Mouse (Mus musculus) retina, postnatal 7 days (tissue): Measurements from ENCODE around the gene Rbm28.

Experiments
- DNase-seq: peaks from one replicate; pipeline ENCODE4 v3.0.0-alpha.2; 2012; ENCODE audit warnings: low read depth, low spot score

Gene Rbm28

DNA sequence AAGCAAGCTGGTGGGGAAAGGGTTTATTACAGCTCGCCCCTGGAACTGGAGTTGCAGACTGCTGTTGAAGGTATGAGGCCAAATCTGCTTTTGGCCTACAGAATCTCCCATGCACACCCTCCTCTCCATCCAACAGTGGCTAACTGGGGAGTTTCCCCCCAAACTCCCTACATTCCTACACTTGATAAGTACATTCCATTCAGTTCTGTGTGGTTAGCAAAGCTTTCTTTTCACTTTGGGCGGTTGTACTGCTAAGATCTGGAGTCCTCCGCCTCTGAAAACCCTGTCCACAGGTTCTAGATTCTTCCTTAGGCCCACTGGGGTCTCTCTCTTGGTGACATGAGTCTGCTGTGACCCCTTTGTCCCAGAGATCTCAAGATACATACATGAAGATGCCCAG lies 19.8 kb downstream of the Rbm28 start:
- no peak for DNase-seq

- DNase-seq, result peak; percentile 37
These were observed 21.2 kb downstream of the Rbm28 start for GRCm38 (mm10) chr6:29143608-29144007.

DNA sequence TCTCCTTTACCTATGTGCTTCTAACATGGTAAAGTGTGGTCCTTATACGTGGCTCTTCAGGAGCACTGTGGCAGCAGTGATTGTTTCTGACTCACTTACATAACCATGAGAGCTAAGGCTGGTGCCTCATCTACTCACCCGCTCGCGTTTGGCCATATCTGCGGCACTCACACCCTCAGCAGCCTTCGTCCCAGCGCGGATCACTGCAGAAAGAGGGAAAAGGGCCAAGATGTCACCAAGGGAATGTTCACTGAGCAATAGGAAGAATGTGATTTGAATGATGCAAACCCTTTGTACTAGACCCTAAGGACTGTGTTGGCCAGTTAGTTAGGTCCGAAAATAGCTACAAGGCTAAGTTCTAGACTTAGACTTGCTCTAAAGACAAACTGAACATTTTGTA lies 27.4 kb downstream of the Rbm28 start:
- DNase-seq, result no peak

DNA sequence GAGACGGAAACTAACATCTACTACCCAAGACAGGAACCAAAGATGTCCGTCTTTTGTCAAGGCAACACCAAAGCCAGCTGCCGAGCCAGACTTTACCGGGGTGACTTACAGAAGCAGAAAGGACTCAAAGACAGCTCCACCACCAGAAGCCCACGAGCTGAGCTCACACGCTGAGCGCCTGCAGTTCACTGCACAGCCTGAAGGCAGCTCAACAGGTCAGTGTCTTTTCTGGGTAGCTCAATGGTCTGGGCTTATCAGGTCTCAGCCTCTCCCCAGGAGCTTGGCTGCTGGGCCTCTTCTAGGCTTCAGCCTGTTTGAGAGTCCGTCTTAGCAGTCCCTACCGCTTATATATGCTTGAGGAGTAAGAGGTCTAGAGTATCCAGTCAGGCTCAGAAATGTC lies 31.7 kb downstream of the Rbm28 start:
- DNase-seq, result no peak

- no peak for DNase-seq
These were observed 37.9 kb downstream of the Rbm28 start for GRCm38 (mm10) chr6:29126878-29127426.

DNA sequence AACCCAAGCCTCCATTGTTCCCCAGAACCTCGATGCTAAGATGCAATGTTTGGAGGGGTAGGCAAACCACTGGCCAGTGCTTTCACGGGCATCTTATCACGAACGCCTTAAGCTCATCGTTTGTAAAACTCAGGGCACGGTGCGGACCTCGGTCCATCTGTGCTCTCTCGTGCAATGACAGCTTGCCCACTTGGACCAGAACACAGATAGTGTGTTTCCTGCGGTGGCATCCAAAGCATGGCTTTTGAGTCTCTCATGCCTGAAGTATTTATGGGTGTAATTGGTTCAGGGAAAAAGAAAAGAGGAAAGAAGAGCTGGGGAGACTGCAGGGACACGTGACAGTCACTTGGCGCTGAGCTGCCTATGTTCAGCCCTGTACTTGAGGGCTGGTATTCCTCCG lies 44.8 kb downstream of the Rbm28 start:
- DNase-seq, result no peak

DNA sequence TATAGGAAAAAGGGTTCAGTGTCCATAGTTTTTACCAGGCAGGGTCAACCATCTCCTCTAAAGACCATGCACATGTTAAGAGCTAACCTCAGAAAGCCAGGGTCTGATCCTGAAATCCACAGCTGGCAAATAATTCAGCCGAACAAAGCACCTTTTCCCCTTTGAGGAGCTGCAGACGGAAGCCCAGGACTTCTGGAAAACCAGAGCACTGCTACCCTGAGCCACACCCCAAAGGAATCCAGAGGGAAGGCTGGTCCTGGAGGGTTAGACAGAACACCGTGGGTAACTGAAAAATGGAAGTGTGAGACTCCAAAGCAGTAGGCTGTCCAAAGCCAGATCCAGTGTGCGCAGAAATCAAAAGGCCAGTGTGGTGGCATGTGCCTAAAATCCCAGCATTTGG lies 45.8 kb downstream of the Rbm28 start:
- DNase-seq, result no peak

DNA sequence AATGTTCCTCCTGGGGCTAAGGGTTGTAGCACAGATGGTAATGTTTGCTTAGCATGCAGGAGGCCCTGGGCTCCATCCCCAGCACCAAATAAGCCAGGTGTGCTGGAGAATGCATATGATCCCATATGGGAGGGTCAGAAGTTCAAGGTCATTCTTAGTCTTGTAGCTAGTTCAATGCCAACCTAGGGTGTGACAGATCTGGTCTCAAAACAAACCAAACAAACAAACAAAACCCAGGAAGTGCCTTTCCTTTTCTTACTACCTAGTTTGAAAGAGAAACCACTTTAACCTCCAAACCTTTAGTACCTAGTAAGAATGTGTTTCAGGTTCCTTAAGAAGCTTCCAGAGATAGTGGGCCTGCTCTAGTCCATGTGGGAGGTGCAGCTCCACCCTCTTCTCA lies 46.6 kb downstream of the Rbm28 start:
- no peak for DNase-seq

GRCm38 (mm10) chr6:29117417-29118104 lies 47.2 kb downstream of the Rbm28 start:
- no peak for DNase-seq

- no peak for DNase-seq
These were observed 49.0 kb downstream of the Rbm28 start for GRCm38 (mm10) chr6:29115756-29116155.

DNA sequence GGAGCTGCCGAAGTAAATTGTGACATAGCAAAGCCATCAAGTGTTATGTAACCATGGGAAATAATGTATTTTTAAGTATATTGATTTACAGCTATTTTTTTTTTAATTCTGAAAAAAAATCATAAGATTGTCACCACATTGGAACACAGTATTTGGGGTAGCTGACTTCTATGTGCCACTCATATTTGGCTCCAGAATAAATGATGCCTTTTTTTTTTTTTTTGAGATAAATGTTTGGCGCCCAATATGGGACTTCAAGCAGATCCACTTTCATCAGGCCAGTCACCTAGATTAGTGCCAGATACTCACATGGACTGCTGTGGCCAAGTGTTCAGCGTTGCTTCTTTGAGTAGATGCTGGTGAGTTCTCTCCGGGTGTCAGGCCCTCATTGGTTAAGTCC lies 53.3 kb downstream of the Rbm28 start:
- no peak for DNase-seq

- DNase-seq, result no peak
These were observed 56.4 kb downstream of the Rbm28 start for GRCm38 (mm10) chr6:29108376-29108775.

DNA sequence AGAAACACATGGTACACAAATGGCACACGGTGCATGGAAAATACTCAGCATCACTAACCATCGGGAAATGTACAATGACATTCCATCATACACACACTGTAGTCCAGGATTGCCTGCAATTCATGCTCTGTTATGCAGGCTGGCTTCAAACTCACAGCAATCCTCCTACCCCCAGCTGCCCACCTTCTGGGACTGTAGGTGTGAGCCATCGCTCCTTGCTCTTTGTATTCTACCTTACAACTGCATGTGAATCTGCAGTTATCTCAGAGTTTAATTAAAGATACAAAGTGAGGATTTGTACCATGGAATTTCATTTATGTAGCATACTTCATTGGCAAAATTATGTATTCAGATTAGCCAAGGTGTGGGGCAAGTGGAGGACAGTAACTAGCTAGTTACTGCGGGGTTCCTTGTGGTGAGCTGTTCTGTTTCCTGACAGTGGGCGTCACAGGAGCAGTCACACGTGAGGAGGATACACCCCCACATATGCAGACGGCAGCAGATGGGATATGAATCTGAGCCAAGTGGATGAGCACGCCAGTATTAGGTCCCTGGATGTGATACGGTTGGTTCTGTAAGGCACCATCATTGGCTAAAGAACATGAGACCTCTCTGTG lies 63.5 kb downstream of the Rbm28 start:
- DNase-seq, result no peak

- no peak for DNase-seq
These were observed 64.4 kb downstream of the Rbm28 start for GRCm38 (mm10) chr6:29100423-29100822.

DNA sequence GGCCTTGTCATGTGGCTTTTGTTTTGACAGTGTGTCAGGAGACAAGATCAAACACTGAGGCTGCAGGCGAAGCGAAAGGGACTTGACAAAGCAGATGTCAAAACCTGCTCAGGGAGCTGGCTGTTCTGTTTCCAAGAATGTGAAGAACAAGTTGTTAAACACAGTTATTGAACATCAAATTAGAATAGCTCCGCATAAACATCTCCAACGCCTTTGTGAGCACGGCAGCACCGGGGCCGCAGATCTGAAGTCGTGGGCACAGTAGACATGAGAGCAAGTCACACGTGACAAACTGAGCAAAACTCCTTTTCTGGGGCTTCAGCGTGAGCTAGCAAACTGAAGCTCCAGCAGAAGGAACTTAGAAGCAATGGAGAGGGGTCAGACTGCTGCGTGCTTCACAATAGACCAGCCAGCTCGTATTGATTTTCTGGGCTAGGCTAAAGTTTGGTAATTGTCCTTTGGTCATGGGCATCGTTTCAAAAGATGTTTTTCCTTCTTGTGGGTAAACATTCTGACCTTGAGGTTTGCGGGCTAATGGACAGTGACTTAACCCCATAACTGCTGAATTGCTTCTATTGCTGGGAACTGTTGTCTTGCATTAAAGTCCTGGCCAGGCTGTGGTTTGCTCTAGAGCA lies 65.2 kb downstream of the Rbm28 start:
- DNase-seq, result no peak

- no peak for DNase-seq
These were observed 71.9 kb downstream of the Rbm28 start for GRCm38 (mm10) chr6:29092904-29093303.

GRCm38 (mm10) chr6:29092234-29092633 lies 72.6 kb downstream of the Rbm28 start:
- DNase-seq, result no peak

DNA sequence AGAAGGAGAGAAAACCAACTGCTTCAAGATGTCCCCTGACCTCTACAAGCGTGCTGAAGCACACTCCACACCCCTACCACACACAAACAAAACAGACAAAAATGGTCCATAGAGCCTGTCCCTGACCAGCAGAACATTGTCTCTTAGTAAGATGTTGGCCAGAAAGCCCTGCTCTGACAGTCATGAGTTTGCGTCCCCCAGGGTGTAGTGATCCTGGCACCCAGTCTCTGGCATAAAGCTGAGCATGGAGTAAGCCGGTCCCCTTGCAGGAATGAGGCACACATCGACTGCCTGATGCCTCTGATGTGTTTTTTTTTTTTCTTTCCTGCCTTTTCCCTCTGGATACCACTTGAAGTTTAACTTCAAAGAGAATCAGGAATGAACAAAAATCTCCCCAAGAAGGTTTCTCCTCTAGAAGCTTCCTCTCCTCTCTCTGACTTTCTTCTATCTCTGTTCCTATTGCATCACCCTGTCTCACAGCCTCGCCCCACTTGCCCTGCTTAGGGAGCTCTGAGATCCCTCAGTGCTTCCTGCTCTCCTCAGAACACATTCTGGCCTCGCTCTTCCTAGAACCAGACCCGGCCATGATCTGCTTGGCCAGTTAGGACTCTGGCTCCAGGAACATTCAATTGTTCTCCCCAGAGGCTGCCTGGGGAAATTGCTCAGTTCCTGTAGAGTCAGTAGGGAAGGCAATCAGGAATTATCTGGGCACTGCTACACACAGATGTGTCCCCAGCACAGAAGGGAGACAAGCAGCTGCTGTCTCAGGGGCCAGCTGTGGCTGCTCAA lies 76.7 kb downstream of the Rbm28 start:
- DNase-seq, result no peak

DNA sequence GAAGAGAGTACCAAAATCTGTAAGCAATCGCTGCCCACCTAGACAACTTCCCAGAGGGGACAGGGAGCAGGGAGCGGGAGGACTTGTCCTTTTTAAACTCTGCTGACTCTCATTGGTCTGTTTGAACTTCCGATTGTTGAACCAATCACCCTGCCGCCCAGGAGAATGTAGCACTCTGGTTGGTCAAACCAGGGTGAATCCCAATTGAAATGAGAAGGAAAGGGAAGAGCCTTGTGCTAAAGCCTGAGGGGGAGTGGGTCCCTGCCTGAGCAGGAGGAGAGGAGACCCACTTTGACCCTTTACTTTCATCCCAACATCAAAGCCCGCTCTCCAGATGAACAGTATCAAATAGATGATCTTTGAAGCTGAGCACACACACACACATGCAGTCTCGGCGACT lies 80.4 kb downstream of the Rbm28 start:
- no peak for DNase-seq

GRCm38 (mm10) chr6:29082776-29083354 lies 81.9 kb downstream of the Rbm28 start:
- DNase-seq, result no peak

DNA sequence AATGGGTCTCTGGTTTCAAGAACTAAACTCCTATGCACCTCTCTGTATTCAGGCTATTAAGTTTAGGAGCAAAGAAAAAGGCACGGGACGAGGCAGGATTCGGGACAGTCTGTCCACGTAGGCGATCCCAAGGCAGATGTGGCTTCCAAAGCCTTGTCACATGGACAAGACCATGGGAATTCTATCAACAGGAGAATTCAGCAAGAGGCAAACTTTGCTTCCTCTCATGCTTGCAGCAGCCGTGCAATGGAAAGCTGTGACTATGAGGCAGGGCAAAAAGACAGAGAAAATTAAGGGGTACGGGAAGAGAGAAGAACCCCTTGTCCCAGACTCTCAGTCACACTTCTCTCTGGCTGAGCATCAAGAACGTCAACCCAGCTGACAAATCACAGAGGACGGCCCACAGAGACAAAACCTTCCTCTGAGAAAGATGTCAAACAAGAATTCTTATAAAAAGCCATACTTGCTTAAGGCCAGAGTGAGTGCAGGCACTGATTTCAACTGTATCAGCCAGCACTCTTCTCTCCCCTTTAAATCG lies 82.9 kb downstream of the Rbm28 start:
- DNase-seq, result no peak
